Mouse (Mus musculus): ENCODE measurements around the gene Nlgn1.

The Nlgn1 gene

DNA sequence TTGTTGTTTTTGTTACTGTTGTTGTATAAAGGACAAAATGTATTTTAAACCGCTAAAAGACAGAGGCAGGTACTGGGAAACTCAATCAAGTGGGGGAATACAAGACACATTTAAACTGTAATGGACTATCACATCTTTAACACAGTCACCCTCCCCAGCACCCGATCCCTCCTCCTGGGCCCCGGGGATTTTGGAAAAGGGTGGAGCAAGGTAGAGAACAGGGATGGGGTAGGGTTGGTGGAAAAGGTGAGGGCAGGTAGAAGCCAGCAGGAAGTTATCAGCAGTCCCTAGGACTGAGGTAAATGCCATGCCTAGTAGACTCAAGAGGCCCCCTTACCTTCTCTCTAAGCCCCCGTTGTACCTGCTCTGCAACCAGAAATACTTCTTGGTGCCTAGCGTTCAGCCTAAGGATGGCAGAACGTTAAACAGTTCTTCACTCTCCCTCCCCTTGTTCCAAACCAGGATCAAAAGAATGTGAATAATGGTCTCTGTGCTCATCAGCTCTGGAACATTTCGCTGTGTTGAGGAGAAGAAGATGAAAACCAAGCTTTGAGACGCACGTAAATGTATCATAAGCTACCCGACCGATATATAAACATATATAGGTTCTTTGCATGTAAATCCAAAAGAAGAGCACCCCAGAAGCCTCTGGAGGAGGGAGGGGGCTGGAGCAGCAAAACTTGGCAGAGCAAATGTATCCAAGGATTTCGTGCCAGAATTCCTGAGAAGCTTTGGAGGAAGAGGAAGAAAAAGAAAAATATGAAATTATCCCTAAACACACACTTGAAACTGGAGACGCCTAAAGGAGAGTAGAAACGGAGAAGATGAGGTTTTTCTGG is at the start of gene Nlgn1:
Gene Nlgn1 (minus strand): TSS at position 61 of the 839 bp plus-strand sequence.
- in situ Hi-C loops (cut with MboI; ENCODE audit: low sequenced_read_pairs): no loop called here

DNA sequence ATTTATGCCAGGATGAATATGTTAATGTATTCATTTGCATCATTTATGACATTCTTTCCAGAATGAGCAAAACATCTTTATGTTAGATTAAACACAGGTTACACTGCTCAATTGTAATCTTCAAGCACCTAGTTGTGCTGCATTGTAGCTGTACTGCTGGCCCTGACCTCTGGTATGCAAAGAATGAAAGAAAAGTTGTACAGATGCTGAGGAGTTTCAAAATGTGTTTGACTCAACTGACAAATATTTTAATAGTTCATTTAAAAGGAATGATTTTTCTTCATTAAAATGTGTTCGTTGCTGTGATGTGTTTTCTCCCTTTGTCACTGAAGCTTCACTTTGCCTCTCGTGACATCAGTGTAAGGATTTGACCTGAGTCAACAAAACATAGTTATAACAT is 46.0 kb upstream of the Nlgn1 start:
- in situ Hi-C loops (cut with MboI; ENCODE audit: low sequenced_read_pairs): no loop called here

GRCm38 (mm10) chr3:26355082-26355481 is 22.8 kb upstream of the Nlgn1 start:
- in situ Hi-C loops (cut with MboI; ENCODE audit: low sequenced_read_pairs): no loop called here

DNA sequence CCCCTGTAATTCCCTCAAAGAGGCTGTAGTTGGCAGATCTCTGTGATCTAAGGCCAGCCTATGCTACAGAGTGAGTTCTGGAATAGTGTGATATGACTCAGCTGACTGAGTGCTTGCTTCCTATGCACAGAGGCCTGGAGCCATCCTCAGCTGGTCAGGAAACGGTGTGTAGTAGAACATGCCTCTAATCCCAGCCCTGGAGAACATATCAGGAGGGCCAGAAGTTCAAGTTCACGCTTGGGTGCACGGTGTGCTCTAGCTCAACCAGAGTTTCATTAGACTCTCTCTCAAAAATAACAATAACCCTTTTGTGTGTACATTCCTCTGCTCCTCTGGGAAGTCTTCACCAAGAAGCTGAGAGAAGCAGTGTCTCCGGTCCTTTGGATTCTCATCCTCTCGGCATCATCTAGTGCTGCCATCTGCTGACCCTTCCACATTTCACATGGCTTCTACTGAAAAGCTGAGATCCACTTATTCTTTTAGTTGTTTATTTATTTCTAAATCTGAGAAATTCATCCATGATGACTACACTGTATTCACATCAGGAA is 22.3 kb upstream of the Nlgn1 start:
- in situ Hi-C loops (cut with MboI; ENCODE audit: low sequenced_read_pairs): no loop called here

DNA sequence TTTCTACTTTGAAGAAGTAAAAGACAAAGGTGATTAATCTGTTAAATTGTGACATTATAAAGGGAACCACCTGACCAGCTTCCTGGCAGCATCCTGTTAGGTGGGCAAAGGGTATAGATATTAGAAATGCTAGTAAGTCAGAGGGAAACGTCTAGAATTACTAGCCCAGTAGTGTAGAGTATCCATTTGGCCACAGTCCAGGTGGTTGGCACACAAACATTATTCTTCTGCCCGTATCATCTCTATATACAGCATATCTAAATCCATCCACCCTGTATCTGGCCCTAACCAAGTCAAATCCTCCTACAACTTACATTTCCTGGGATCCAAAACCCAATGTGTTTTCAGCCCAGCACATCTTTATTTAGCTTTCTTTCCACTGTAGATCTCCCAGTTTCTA is 5.2 kb upstream of the Nlgn1 start:
- in situ Hi-C loops (cut with MboI; ENCODE audit: low sequenced_read_pairs): no loop called here

DNA sequence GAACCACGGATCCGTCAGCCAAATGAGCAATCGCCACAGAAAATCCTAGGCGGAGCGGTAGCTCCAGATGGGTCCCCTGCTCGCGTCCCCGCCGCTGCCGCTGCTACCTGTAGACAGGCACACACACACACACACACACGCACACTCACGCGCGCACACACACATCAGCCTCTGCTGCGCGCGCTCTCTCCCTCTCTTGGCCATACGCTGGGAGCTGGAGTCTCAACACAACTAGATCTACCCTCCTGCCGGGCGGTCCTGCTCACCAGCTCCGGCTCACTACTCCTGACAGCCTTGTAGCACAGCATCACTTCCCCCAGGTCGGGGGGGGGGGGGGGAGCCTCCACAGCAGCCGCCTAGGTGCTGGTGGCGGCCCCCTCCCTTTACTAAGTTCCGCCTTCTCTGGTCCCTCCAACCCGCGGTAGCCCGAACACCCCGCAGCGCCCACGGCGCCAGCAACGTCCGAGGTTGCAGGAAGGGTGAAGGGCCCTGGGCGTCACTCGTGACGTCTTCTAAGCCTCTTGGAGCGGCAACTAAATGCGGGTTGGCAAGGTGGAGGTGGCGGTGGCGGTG is 1.1 kb upstream of the Nlgn1 start:
- in situ Hi-C loops (cut with MboI; ENCODE audit: low sequenced_read_pairs): no loop called here

DNA sequence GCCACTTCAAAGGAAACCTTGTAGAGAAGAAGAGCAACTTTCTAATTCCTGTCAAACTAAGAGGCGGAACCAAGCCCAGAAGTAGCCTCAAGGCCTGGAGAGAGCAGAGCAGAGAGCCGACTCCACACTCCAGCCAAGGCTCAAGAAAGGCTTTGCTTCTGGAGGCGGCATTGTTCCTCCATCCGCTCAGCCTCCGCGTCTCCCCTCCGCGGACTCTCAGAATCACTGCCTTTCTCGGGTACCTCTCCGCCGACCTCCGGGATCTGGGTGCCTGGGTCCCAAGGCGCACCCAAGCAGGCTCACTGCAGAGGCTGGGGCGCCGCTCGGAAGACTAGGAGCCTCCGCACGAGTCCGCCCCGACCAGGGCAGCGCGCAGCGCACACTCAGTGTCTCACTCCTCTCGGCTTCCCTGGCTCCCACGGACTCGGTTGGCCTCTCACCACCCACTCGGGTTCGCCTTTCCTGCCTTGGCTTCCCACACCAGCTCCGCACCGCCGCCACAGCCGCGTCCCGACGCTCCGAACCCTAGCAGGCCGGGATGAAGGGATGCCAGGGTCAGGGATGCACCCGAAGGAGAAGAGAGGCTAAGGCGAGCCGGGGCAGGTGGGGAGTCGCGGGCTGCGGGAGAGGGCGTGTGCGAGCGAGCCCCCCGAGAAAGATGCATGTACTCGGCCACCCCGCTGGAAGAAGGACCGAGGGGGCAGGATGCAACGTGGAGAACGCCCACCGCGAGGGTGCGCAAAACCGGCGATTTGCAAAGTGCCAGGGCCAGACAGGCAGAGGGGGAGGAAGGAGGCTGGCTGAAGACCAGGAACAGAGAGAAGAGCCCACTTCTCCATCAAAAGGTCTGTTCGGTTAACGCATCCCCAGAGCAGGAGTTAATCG is 841 bp downstream of the Nlgn1 start:
- in situ Hi-C loops (cut with MboI; ENCODE audit: low sequenced_read_pairs): no loop called here

- in situ Hi-C loops (cut with MboI; ENCODE audit: low sequenced_read_pairs): no loop called here
Measured at GRCm38 (mm10) chr3:26330863-26331176, 1.4 kb downstream of the Nlgn1 start.

GRCm38 (mm10) chr3:26330019-26330418 is 2.2 kb downstream of the Nlgn1 start:
- in situ Hi-C loops (cut with MboI; ENCODE audit: low sequenced_read_pairs): no loop called here

DNA sequence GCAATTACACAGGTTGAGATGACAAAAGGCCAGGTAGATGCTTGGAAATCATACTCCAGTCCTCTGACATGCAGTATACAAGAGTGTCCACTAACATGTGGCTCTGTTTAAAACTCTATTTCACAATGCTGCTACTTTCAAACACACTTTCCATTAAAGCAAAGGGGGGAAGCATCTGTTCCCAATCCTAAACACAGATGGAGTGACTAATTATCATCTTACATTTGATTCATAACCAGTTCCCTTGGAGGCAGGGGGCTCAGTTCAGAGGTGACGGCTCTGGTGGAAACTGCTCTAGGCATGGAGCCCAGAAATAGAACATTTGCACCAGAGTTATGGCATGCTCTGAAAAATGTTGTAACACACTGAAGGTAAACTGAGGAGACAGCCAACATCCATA is 7.8 kb downstream of the Nlgn1 start:
- in situ Hi-C loops (cut with MboI; ENCODE audit: low sequenced_read_pairs): no loop called here

DNA sequence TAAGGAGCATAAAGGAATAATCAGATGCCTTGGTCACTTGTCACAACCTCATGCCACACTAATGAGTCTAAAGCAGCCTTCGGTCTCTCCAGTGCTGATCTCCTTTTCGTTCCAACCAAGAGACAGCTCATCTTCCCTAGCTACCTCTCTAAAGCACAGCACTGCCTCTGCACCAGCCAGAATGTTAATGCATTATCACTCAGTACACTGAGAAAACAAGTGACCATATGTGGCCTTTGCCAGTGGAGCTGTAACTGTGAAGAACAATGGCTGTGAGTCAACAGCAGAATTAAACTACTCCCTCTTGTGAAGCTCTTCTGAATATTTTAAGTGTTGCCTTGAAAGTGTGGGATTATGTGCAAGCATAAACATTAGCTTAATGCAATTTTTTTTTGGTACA is 14.9 kb downstream of the Nlgn1 start:
- in situ Hi-C loops (cut with MboI; ENCODE audit: low sequenced_read_pairs): no loop called here

- in situ Hi-C loops (cut with MboI; ENCODE audit: low sequenced_read_pairs): no loop called here
Measured at GRCm38 (mm10) chr3:26297869-26298268, 34.4 kb downstream of the Nlgn1 start.

DNA sequence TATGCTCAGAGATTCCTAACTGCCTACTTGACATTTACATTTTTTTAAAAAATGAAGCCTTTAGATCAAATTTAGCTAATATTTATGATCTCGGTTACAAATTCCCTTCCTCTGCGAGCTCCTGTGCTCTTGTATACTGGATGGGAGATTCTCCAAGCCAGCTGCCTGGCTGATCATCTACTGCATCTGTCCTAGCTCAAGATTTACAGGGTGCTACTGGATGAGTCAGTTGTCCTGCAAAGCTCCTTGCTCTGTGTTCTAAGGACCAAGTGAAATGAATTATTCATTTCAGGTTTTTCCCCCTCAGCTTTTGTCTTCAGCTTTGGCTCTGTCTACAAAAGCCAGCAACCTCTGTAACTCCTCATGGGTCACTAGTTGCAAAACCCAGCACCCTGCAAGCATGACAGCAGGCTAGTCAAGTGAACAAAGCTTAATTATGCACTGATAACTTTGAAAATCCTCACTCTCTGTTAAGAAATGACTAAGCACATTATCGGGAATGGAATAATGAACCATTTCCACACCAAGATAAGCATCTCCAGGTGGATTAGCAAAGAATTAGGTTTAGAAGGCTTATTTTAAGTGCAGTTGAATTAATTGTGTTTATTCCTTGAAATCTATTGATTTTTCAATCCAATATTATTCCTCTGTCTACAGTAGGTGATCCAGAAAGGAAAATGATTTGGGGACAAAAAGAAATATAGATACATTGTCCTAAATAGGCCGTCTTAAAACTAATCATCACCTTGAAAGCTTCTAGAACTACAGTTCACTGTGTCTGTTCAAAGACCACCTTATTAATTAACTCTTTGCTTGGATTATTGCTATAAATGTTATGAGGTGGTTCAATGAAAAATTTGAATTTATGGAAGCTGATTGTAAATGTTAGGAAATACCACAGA is 61.1 kb downstream of the Nlgn1 start:
- in situ Hi-C loops (cut with MboI; ENCODE audit: low sequenced_read_pairs): no loop called here

- in situ Hi-C loops (cut with MboI; ENCODE audit: low sequenced_read_pairs): no loop called here
Measured at GRCm38 (mm10) chr3:26246564-26246963, 85.7 kb downstream of the Nlgn1 start.

GRCm38 (mm10) chr3:26243274-26243673 is 89.0 kb downstream of the Nlgn1 start:
- in situ Hi-C loops (cut with MboI; ENCODE audit: low sequenced_read_pairs): no loop called here

GRCm38 (mm10) chr3:26230006-26230405 is 102.3 kb downstream of the Nlgn1 start:
- in situ Hi-C loops (cut with MboI; ENCODE audit: low sequenced_read_pairs): no loop called here

- in situ Hi-C loops (cut with MboI; ENCODE audit: low sequenced_read_pairs): no loop called here
Measured at GRCm38 (mm10) chr3:26228827-26229226, 103.4 kb downstream of the Nlgn1 start.

- in situ Hi-C loops (cut with MboI; ENCODE audit: low sequenced_read_pairs): no loop called here
Measured at GRCm38 (mm10) chr3:26228172-26228781, 104.0 kb downstream of the Nlgn1 start.

DNA sequence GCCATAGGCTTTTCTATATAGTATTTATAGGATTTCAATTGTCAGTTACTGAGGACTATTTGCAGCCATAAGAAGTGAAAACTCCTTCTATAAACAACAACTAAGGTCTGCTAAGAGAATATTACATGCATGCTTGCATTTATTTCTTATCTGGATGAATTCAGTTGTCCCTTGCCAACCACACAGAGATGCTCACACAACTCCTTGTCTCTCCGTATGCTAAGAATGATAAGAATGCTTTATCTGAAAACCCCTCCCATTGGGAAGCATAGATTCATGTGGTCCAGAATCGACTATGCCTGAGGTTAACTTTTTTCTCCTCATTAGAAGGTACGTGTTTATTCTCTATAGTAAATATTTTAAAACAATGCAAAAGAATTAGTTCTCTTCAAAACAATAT is 108.8 kb downstream of the Nlgn1 start:
- in situ Hi-C loops (cut with MboI; ENCODE audit: low sequenced_read_pairs): no loop called here

GRCm38 (mm10) chr3:26216231-26216630 is 116.0 kb downstream of the Nlgn1 start:
- in situ Hi-C loops (cut with MboI; ENCODE audit: low sequenced_read_pairs): no loop called here
